Mouse (Mus musculus) layer of hippocampus, adult 18-20 months (tissue): Measurements from ENCODE around the gene Tjp3. TPM values are rescaled to one million over a fixed set of nuclear protein-coding genes. Genes with fewer than 3 reads are reported as not detected.
"Not testable (repeated sequence)": the region's sequence is repeated elsewhere in the genome, so short reads cannot be mapped to it uniquely, and the experiment has no call there.

ENCODE experiments used
- DNase-seq, 2 experiments: peaks; one replicate each; pipeline ENCODE4 v3.0.0; 2022; ENCODE audit warnings: low spot score in 2 of 2
- microRNA-seq, 2 experiments: library from miRNA; unstranded; fragments of <30 nt; microRNA quantifications; one replicate each; pipeline ENCODE4 v1.2.0; 2021
- total RNA-seq, 2 experiments: library from RNA; stranded (reverse); gene quantifications; 2 replicates each; pipeline ENCODE4 v1.2.3; 2021

The Tjp3 gene
- total RNA-seq, 2 experiments from 2014 or later, result 0.62 to 1.7 TPM

DNA sequence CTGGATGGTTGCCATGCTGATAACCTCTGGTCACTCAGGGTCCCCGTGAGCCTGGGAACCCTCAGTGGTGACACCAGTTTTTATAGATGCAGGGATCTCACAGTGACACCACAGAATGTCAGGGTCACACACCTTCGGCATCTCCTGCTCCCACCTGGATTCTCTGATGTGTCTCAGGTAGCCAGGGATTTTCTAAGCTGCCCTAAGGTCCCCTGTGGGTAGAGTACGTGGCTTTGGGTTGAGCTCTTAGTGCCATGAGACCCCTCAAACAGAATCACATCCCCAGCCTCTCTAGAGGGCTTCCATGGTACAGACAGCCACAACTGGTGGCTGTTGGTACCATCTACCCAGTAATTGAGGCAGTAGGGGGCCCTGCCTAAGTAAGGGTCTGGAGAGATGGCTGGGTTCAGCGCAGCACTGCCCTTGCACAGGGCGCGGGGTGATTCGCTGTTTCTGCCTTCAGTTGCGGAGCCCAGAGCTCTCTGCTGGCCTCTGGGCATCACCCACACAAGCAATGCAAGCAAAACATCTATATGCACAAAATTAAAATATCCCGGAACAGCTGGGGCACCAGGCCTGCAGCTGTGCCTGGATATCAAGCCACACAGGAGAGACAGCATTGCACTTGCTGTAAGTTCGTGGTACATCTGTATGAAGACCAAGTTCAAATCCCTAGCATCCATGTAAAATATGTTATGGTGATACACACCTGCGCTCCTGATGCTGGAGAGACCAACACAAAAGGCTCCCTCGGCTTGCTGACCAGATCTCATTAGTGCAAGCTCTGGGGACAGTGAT is 54.7 kb downstream of the Tjp3 start:
- no peak for DNase-seq

DNA sequence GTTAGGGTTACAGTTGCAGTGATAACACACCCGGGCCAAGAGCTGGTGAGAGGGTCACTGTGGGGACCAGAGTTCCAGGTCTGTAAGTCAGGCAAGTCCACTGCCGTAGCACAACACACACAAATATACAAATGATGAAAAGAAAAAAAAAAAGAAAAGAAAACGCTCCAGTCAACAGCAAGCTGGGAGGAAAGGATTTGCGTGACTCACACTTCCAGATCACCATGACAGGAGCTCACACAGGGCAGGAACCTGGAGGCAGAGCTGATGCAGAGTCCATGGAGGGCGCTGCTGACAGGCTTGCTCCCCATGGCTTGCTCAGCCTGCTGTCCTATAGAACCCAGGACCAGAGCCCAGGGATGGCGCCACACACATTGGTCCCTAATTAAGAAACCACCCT is 57.2 kb downstream of the Tjp3 start:
- no peak for DNase-seq

DNA sequence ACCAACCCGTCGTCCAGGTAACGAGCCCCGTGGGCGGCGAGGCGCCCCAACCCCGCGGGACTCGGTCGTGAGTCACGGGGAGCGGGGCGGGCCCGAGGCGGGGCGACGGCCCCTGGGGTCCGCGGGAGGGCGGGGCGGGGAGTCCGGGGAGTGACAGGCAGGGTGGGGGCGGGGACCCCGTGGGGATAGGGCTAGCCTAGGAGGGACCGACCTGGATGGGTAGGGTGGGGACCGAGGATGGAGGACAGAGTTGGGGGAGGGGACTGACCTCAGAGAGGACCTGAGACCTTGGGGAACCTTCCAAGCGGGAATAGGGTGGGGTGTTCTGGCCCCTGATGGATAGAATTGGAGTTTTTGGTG is 58.2 kb downstream of the Tjp3 start:
- DNase-seq, result no peak

DNA sequence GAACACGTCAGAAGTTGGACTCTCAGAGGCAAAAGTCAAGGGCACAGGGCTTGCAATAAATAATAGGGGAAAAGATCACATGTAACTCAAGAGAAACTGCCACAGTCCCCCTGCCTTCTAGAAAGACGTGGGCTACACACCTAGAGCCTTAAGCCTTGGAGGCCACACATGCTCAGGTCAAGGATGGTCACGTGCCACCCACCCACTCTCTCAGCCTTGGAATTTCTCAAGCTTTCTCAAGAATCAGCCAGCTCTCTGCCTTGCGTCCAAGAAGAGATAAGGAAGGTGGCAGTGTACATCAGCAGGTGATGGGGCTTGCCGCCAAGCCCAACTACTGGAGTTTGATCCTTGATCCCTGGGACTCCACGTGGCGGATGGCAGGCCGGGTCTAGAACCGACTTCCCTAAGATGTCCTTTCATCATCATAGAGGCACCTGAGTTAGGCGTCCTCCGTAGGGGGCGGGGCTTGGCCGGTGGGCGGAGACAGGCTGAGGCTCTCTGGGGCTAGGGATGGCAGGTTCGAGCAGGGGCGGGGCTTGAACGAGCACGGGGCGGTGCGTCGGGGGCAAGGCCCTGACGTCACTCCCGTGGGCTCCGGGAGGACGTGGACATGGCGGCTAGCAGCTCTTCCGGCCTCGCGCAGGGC is 58.7 kb downstream of the Tjp3 start, which contains the start of gene Zfr2:
Zfr2 (plus strand) TSS at position 576 of the 646 bp plus-strand sequence.
- peak; percentile 90 to 92 for DNase-seq

DNA sequence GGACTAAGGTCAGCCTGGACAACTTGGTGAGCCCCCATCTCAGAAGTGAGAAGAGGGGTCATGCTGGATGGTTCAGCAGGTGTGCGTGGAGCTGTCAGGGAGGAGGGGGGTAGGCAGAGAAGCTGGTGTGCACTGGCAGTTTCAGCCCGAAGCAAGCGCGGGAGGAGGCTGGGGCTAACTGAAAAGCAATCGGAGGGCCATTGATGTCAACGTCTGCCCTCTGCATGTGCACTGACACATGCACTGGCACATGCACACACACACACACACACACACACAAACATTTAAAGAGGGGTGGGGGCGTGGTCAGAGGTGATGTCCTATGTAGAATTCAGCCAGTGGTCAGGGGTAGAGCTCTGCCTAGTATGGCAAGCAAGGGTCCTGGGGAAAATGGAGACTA is 59.9 kb downstream of the Tjp3 start:
- DNase-seq, result no peak

DNA sequence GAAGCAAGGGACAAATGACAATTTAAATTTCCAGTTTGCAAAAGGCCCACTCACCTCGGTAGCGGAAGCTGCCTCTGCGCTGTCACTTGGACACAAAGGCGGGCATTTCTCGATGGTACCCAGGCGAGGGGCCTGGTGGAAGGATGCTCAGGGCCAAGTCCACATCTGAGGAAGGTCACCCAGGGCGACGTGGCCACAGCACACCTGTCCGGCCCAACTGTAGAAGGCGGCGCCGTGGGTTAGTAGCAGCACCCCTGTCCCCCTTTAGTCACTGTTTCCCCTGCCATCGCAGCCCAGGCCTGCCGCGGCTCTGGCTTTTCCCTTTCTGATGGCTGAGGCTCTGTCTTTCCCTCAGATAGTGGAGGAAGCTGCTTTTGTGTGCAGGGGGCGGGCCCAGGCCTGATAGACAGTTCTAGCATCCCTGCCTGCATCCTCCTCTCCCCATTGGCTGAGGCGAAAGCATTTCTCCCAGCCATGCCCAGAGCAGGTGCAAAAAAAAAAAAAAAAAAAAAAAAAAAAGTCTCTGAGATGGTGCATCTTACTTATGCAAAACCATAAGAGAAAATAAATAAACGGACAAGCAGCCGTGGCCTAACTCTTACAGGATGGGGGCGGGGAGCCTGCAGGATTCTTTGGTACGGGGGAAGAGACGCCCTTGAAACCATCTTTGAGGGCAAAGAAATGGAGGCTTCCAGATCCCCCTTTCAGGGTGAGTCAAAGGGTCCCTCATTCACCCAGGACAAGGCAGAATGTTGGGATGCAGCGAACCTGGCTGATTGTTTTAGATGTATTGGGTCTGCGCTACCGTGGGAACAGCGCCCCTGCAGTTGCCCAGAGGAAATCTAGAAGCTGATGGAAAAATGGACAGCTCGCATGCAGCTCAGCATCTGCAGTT is 60.7 kb downstream of the Tjp3 start, which contains the start of gene Atcay:
Atcay (minus strand) TSS at position 396 of the 895 bp plus-strand sequence.
- peak; percentile 79 to 90 for DNase-seq

DNA sequence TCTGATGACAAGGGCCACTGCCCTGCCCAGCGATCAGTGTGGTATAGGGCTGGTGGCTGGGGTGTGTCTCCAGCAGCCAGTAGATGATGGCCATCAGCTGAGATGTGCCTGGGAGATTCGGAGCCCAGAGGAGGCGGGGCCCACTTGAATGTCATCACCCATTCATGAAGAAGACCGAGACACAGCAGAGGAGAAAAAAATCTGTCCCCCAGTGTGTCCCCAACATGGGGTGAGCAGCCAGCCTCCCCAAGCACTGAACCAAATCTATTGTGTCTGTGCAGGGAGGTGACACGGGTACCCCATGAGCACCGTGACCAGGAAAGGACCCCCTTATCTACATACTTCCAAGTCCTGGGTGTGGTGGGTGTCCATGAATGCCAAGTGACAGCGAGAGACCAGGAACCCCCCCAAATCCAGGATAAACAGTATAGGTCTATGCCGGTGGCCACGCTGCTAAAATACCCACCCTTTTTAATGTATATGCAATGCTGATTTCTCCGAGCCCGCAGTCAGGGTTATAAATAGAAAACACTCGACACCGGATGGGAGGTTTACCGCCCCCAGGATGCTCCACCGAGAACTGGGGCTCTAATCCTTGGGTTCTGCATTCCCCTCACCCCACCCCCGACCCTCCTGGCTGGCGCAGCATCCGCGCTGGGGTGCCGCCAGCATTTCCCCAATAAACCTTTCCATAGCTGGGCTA is 61.5 kb downstream of the Tjp3 start:
- DNase-seq, result peak in 1 of 2 experiments; percentile 54

DNA sequence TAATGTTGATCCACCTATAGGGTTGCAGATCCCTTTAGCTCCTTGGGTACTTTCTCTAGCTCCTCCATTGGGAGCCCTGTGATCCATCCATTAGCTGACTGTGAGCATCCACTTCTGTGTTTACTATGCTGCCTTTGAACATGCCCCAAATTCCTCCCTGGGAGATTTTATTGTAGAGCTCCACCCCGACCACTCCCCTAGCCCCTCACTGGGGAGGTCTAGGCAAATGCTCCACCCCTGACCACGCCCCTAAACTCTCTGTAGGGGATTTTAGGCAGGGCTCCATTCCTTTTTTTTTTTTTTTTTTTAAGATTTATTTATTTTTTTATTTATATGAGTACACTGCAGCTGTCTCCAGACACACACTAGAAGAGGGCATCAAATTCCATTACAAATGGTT is 67.7 kb downstream of the Tjp3 start:
- not testable (repeated sequence) for DNase-seq

Small RNAs within 50 kb of the gene (microRNA-seq; reads per million reads assigned to microRNA genes)
- 21.3 to 22.2 reads per million in 2 experiments for gene Mir3057

Other genes starting within 250 kb of the Tjp3 start
- 100 to 1,000 TPM; 180 to 183 TPM for gene Sgta, start 231.4 kb downstream of the Tjp3 start, total RNA-seq
- gene Thop1, start 221.5 kb downstream of the Tjp3 start, total RNA-seq, result 10 to 100 TPM; 50.5 to 50.6 TPM
- under 1 TPM; 0.57 to 0.63 TPM for gene Creb3l3, start 192.7 kb downstream of the Tjp3 start, total RNA-seq
- 100 to 1,000 TPM; 130 to 136 TPM for gene Map2k2, start 185.7 kb downstream of the Tjp3 start, total RNA-seq
- 100 to 1,000 TPM; 122 to 126 TPM for gene Zbtb7a, start 156.4 kb downstream of the Tjp3 start, total RNA-seq
- gene Pias4, start 123.7 kb downstream of the Tjp3 start, total RNA-seq, result 10 to 100 TPM; 27.5 to 30.8 TPM
- 100 to 1,000 TPM; 907 to 934 TPM for gene Eef2, start 115.0 kb downstream of the Tjp3 start, total RNA-seq
- gene Dapk3, start 108.6 kb downstream of the Tjp3 start, total RNA-seq, result 10 to 100 TPM; 71.9 to 76.4 TPM
- gene 4930442H23Rik, start 107.7 kb downstream of the Tjp3 start, total RNA-seq, result not detected
- gene Nmrk2, start 89.5 kb downstream of the Tjp3 start, total RNA-seq, result under 1 TPM; 0.23 to 0.27 TPM
- gene Atcay, start 60.7 kb downstream of the Tjp3 start, total RNA-seq, result 100 to 1,000 TPM; 150 to 155 TPM
- 10 to 100 TPM; 57.6 to 63.6 TPM for gene Zfr2, start 58.4 kb downstream of the Tjp3 start, total RNA-seq
- gene Matk, start 38.6 kb downstream of the Tjp3 start, total RNA-seq, result 100 to 1,000 TPM; 204 to 214 TPM
- 10 to 100 TPM; 36.9 to 40.4 TPM for gene Mrpl54, start 24.6 kb downstream of the Tjp3 start, total RNA-seq
- gene Apba3, start 24.6 kb downstream of the Tjp3 start, total RNA-seq, result 10 to 100 TPM; 39.3 to 40.9 TPM
- gene Pip5k1c, start 1.4 kb upstream of the Tjp3 start, total RNA-seq, result 100 to 1,000 TPM; 303 to 304 TPM
- 10 to 100 TPM; 31.1 to 31.2 TPM for gene Cactin, start 29.5 kb upstream of the Tjp3 start, total RNA-seq
- gene Tbxa2r, start 37.1 kb upstream of the Tjp3 start, total RNA-seq, result 1 to 10 TPM in 1 of 2 experiments, under 1 TPM in 1; 0.74 to 1.0 TPM
- gene Gipc3, start 51.7 kb upstream of the Tjp3 start, total RNA-seq, result 1 to 10 TPM; 1.8 TPM
- gene Hmg20b, start 58.9 kb upstream of the Tjp3 start, total RNA-seq, result 10 to 100 TPM; 32.4 to 37.0 TPM
- gene Mfsd12, start 65.9 kb upstream of the Tjp3 start, total RNA-seq, result 10 to 100 TPM; 42.2 to 44.4 TPM
- 1 to 10 TPM; 1.6 to 2.0 TPM for gene 4930404N11Rik, start 74.2 kb upstream of the Tjp3 start, total RNA-seq
- gene Fzr1, start 86.9 kb upstream of the Tjp3 start, total RNA-seq, result 10 to 100 TPM; 70.8 to 72.5 TPM
- 10 to 100 TPM; 82.0 to 82.9 TPM for gene Dohh, start 92.8 kb upstream of the Tjp3 start, total RNA-seq
- gene Gm48551, start 92.9 kb upstream of the Tjp3 start, total RNA-seq, result 1 to 10 TPM; 4.1 to 4.8 TPM
- gene Gm48552, start 97.4 kb upstream of the Tjp3 start, total RNA-seq, result 1 to 10 TPM; 4.2 to 6.9 TPM
- gene Smim24, start 101.5 kb upstream of the Tjp3 start, total RNA-seq, result 1 to 10 TPM; 1.8 to 2.4 TPM
- gene Nfic, start 164.1 kb upstream of the Tjp3 start, total RNA-seq, result 10 to 100 TPM; 54.2 to 54.7 TPM
- 100 to 1,000 TPM; 268 TPM for gene Celf5, start 191.1 kb upstream of the Tjp3 start, total RNA-seq
- gene Ncln, start 204.8 kb upstream of the Tjp3 start, total RNA-seq, result 10 to 100 TPM; 77.5 to 87.4 TPM
- gene S1pr4, start 208.6 kb upstream of the Tjp3 start, total RNA-seq, result under 1 TPM; 0.53 to 0.94 TPM
- 1 to 10 TPM; 3.9 to 4.4 TPM for gene Gna15, start 232.6 kb upstream of the Tjp3 start, total RNA-seq